Mouse (Mus musculus): ENCODE data around the gene Wnk2. TPM values are rescaled to one million over a fixed set of nuclear protein-coding genes. Genes with fewer than 3 reads are reported as not detected.

The Wnk2 gene
- polyA plus RNA-seq, 1 experiment from 2014 or later, result 0.50 TPM

GRCm38 (mm10) chr13:49024763-49025162, 123.1 kb downstream of the Wnk2 start:
- 0 out of 2 replicates have a peak, but pooled peaks cover 3% of the 10 kb centered on the region for H3K4me1 ChIP-seq (replicated peaks; ENCODE audit: insufficient read depth, low read length)
- no peak overlapping the region for H3K4me2 ChIP-seq (ENCODE audit: low read length)
- H3K36me3 ChIP-seq (ENCODE audit: insufficient read depth, low read length), result no peaks in the 10 kb centered on the region
- H3K9me3 ChIP-seq (replicated peaks; ENCODE audit: low read length), result no peaks in the 10 kb centered on the region
- 6% methylated on average over 12 of the region's 12 CpGs for WGBS
- DNase-seq (ENCODE audit: low spot score) (peak; percentile 11), ATAC-seq (replicated peaks; ENCODE audit: low FRiP score, low read depth) (no peak)
- TF ChIP-seq CTCF (IDR thresholded peaks at IDR 0.05; ENCODE audit: low read depth), result no peak
- no peak overlapping the region for H3K4me3 ChIP-seq (replicated peaks; ENCODE audit: low read depth, low read length)
- H3K27me3 ChIP-seq (ENCODE audit: insufficient read depth, low read length), result no peaks in the 10 kb centered on the region
- H3K27ac ChIP-seq, result no peak overlapping the region
- no peak overlapping the region for H3K9ac ChIP-seq (ENCODE audit: low read depth, low read length)

DNA sequence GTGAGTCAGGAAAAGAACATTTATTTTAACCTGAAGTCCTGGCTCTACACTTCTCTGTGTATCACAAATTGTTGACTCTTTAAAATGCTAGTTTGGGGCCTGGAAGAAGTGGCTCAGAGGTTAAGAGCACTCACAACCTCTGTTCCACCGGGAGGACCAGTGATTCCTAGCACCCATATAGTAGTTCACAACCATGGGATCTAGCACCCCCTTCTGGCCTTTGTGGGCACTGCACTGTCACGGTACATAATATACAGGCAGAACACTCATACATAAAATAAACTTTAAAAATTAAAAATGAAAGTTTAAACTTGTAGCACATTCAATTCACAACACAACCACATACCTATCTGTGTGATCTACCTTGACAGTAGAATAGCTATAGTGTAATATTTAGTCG, 126.1 kb downstream of the Wnk2 start:
- WGBS, result 72% methylated on average over 3 of the region's 3 CpGs
- H3K27ac ChIP-seq, result no peak overlapping the region
- H3K9ac ChIP-seq (ENCODE audit: low read depth, low read length), result no peak overlapping the region
- ATAC-seq (replicated peaks; ENCODE audit: low FRiP score, low read depth) (no peak), DNase-seq (ENCODE audit: low spot score) (no peak)
- TF ChIP-seq CTCF (IDR thresholded peaks at IDR 0.05; ENCODE audit: low read depth), result peak; percentile 58
- no peak overlapping the region for H3K4me2 ChIP-seq (ENCODE audit: low read length)
- H3K9me3 ChIP-seq (replicated peaks; ENCODE audit: low read length), result no peaks in the 10 kb centered on the region
- H3K36me3 ChIP-seq (ENCODE audit: insufficient read depth, low read length), result no peaks in the 10 kb centered on the region
- 0 out of 2 replicates have a peak, but pooled peaks cover 3% of the 10 kb centered on the region for H3K4me1 ChIP-seq (replicated peaks; ENCODE audit: insufficient read depth, low read length)
- H3K27me3 ChIP-seq (ENCODE audit: insufficient read depth, low read length), result no peaks in the 10 kb centered on the region
- H3K4me3 ChIP-seq (replicated peaks; ENCODE audit: low read depth, low read length), result no peak overlapping the region

GRCm38 (mm10) chr13:49020152-49020551, 127.7 kb downstream of the Wnk2 start:
- WGBS, result 59% methylated on average over 5 of the region's 5 CpGs
- no peak overlapping the region for H3K27ac ChIP-seq

GRCm38 (mm10) chr13:49017375-49017774, 130.4 kb downstream of the Wnk2 start:
- Histone ChIP-seq H3K9me3 (replicated peaks; ENCODE audit: low read length) (no peaks in the 10 kb centered on the region), H3K9ac (ENCODE audit: low read depth, low read length) (no peak overlapping the region), H3K27me3 (ENCODE audit: insufficient read depth, low read length) (no peaks in the 10 kb centered on the region), H3K4me2 (ENCODE audit: low read length) (no peak overlapping the region), H3K4me1 (replicated peaks; ENCODE audit: insufficient read depth, low read length) (0 out of 2 replicates have a peak, but pooled peaks cover 10% of the 10 kb centered on the region), H3K27ac (no peak overlapping the region), H3K4me3 (replicated peaks; ENCODE audit: low read depth, low read length) (no peak overlapping the region), H3K36me3 (ENCODE audit: insufficient read depth, low read length) (no peaks in the 10 kb centered on the region)
- ATAC-seq (replicated peaks; ENCODE audit: low FRiP score, low read depth) (no peak), DNase-seq (ENCODE audit: low spot score) (no peak)
- TF ChIP-seq CTCF (IDR thresholded peaks at IDR 0.05; ENCODE audit: low read depth), result no peak
- 100% methylated on average over 1 of the region's 1 CpGs for WGBS

More at GRCm38 (mm10) chr13:49020152-49020551, 127.7 kb downstream of the Wnk2 start:
- Histone ChIP-seq H3K27me3 (ENCODE audit: insufficient read depth, low read length) (no peaks in the 10 kb centered on the region), H3K36me3 (ENCODE audit: insufficient read depth, low read length) (no peaks in the 10 kb centered on the region), H3K4me2 (ENCODE audit: low read length) (no peak overlapping the region), H3K9me3 (replicated peaks; ENCODE audit: low read length) (no peaks in the 10 kb centered on the region), H3K4me1 (replicated peaks; ENCODE audit: insufficient read depth, low read length) (0 out of 2 replicates have a peak, but pooled peaks cover 10% of the 10 kb centered on the region), H3K4me3 (replicated peaks; ENCODE audit: low read depth, low read length) (no peak overlapping the region), H3K9ac (ENCODE audit: low read depth, low read length) (no peak overlapping the region)
- TF ChIP-seq CTCF (IDR thresholded peaks at IDR 0.05; ENCODE audit: low read depth), result no peak
- ATAC-seq (replicated peaks; ENCODE audit: low FRiP score, low read depth), result 0 out of 2 replicates have a peak, but pooled peaks have one; percentile 15
- DNase-seq (ENCODE audit: low spot score), result no peak

DNA sequence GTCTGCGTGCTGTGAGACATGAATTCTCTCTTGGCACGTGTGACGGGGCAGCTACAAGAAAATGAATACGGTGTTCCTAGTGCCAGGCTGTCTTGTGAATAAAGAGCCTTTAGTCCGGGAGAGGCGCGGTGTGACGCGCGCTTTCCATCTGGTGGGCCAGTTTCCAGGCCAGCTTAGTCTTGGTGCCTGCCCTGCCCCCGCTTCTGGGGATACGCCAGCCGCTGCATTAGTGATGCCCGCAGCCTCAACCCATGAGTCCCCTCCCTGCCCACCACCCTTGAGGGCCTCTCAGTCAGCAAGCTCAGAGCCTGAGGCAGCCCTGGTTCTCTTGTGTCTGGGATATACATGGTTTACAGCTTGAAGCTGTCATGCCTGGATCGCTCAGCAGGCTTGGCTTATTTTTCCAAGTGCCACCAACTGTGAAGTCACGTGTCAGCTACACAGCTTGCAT, 131.5 kb downstream of the Wnk2 start:
- 5% methylated on average over 16 of the region's 16 CpGs for WGBS
- Histone ChIP-seq H3K9ac (ENCODE audit: low read depth, low read length) (peak overlapping the region; percentile 23; the same call in 1 of the 2 replicates), H3K27me3 (ENCODE audit: insufficient read depth, low read length) (no peaks in the 10 kb centered on the region), H3K4me2 (ENCODE audit: low read length) (peak overlapping the region; percentile 48), H3K4me3 (replicated peaks; ENCODE audit: low read depth, low read length) (peak overlapping the region; percentile 21), H3K27ac (peak overlapping the region; percentile 54), H3K9me3 (replicated peaks; ENCODE audit: low read length) (no peaks in the 10 kb centered on the region), H3K36me3 (ENCODE audit: insufficient read depth, low read length) (no peaks in the 10 kb centered on the region), H3K4me1 (replicated peaks; ENCODE audit: insufficient read depth, low read length) (0 out of 2 replicates have a peak, but pooled peaks cover 10% of the 10 kb centered on the region)
- peak; percentile 84 for DNase-seq (ENCODE audit: low spot score)
- peak; percentile 83 for ATAC-seq (replicated peaks; ENCODE audit: low FRiP score, low read depth)
- no peak for TF ChIP-seq CTCF (IDR thresholded peaks at IDR 0.05; ENCODE audit: low read depth)

- ATAC-seq (replicated peaks; ENCODE audit: low FRiP score, low read depth), result peak; percentile 61; the same call in 1 of the 2 replicates
- WGBS, result 4% methylated on average over 30 of the region's 30 CpGs
These were observed 132.2 kb downstream of the Wnk2 start for GRCm38 (mm10) chr13:49015366-49016306.

More at GRCm38 (mm10) chr13:49015366-49016306, 132.2 kb downstream of the Wnk2 start:
- no peaks in the 10 kb centered on the region for H3K27me3 ChIP-seq (ENCODE audit: insufficient read depth, low read length)
- peak overlapping the region; percentile 21 for H3K4me3 ChIP-seq (replicated peaks; ENCODE audit: low read depth, low read length)
- H3K27ac ChIP-seq, result peak overlapping the region; percentile 54; the same call in 1 of the 2 replicates
- H3K4me2 ChIP-seq (ENCODE audit: low read length), result peak overlapping the region; percentile 48
- no peaks in the 10 kb centered on the region for H3K9me3 ChIP-seq (replicated peaks; ENCODE audit: low read length)
- no peaks in the 10 kb centered on the region for H3K36me3 ChIP-seq (ENCODE audit: insufficient read depth, low read length)
- 0 out of 2 replicates have a peak, but pooled peaks cover 10% of the 10 kb centered on the region for H3K4me1 ChIP-seq (replicated peaks; ENCODE audit: insufficient read depth, low read length)
- H3K9ac ChIP-seq (ENCODE audit: low read depth, low read length), result peak overlapping the region; percentile 23; the same call in 1 of the 2 replicates
- DNase-seq (ENCODE audit: low spot score), result peak; percentile 78
- TF ChIP-seq CTCF (IDR thresholded peaks at IDR 0.05; ENCODE audit: low read depth), result peak; percentile 51; the same call in 1 of the 2 replicates
